Mouse (Mus musculus): ENCODE results near the gene Dlgap5. TPM values are rescaled to one million over a fixed set of nuclear protein-coding genes. Genes with fewer than 3 reads are reported as not detected.

Dlgap5 gene
- polyA plus RNA-seq, 1 experiment from 2014 or later = 90.4 TPM

- Histone ChIP-seq H3K9me3 (ENCODE audit: control insufficient read depth, low read length) (no peaks in the 10 kb centered on the region), H3K27me3 (ENCODE audit: control insufficient read depth, insufficient read depth, low read length) (no peaks in the 10 kb centered on the region), H3K9ac (ENCODE audit: low read length) (no peak overlapping the region), H3K27ac (ENCODE audit: low read depth, low read length) (no peak overlapping the region), H3K4me2 (ENCODE audit: low read depth, low read length, severe bottlenecking) (no peak overlapping the region), H3K36me3 (ENCODE audit: control insufficient read depth, insufficient read depth, low read length) (no peaks in the 10 kb centered on the region), H3K4me3 (ENCODE audit: low read depth, low read length) (no peak overlapping the region), H3K4me1 (replicated peaks; ENCODE audit: control insufficient read depth, insufficient read depth, low read length) (no peaks in the 10 kb centered on the region)
- ATAC-seq (replicated peaks; ENCODE audit: low FRiP score) (no peak), DNase-seq (ENCODE audit: low spot score) (no peak)
- WGBS = 73% methylated on average over 9 of the region's 9 CpGs
Observed at GRCm38 (mm10) chr14:47445331-47446095, 27.3 kb upstream of the Dlgap5 start.

GRCm38 (mm10) chr14:47444907-47445306 is 26.7 kb upstream of the Dlgap5 start:
- Histone ChIP-seq H3K4me2 (ENCODE audit: low read depth, low read length, severe bottlenecking) (no peak overlapping the region), H3K36me3 (ENCODE audit: control insufficient read depth, insufficient read depth, low read length) (no peaks in the 10 kb centered on the region), H3K9me3 (ENCODE audit: control insufficient read depth, low read length) (no peaks in the 10 kb centered on the region), H3K9ac (ENCODE audit: low read length) (no peak overlapping the region), H3K4me3 (ENCODE audit: low read depth, low read length) (no peak overlapping the region), H3K4me1 (replicated peaks; ENCODE audit: control insufficient read depth, insufficient read depth, low read length) (no peaks in the 10 kb centered on the region), H3K27me3 (ENCODE audit: control insufficient read depth, insufficient read depth, low read length) (no peaks in the 10 kb centered on the region), H3K27ac (ENCODE audit: low read depth, low read length) (no peak overlapping the region)
- DNase-seq (ENCODE audit: low spot score) (no peak), ATAC-seq (replicated peaks; ENCODE audit: low FRiP score) (no peak)
- whole genome bisulfite sequencing = 67% methylated on average over 2 of the region's 2 CpGs

- Histone ChIP-seq H3K9ac (ENCODE audit: low read length) (no peak overlapping the region), H3K4me1 (replicated peaks; ENCODE audit: control insufficient read depth, insufficient read depth, low read length) (no peaks in the 10 kb centered on the region), H3K36me3 (ENCODE audit: control insufficient read depth, insufficient read depth, low read length) (no peaks in the 10 kb centered on the region), H3K4me2 (ENCODE audit: low read depth, low read length, severe bottlenecking) (no peak overlapping the region), H3K9me3 (ENCODE audit: control insufficient read depth, low read length) (no peaks in the 10 kb centered on the region), H3K4me3 (ENCODE audit: low read depth, low read length) (no peak overlapping the region), H3K27ac (ENCODE audit: low read depth, low read length) (no peak overlapping the region), H3K27me3 (ENCODE audit: control insufficient read depth, insufficient read depth, low read length) (no peaks in the 10 kb centered on the region)
- WGBS = 72% methylated on average over 3 of the region's 3 CpGs
- ATAC-seq (replicated peaks; ENCODE audit: low FRiP score) (no peak), DNase-seq (ENCODE audit: low spot score) (no peak)
Observed at GRCm38 (mm10) chr14:47438947-47439346, 20.7 kb upstream of the Dlgap5 start.

GRCm38 (mm10) chr14:47432987-47433386 is 14.8 kb upstream of the Dlgap5 start:
- H3K9me3 ChIP-seq (ENCODE audit: control insufficient read depth, low read length) = no peaks in the 10 kb centered on the region
- no peak for ATAC-seq (replicated peaks; ENCODE audit: low FRiP score)
- no peak overlapping the region for H3K4me3 ChIP-seq (ENCODE audit: low read depth, low read length)
- no peaks in the 10 kb centered on the region for H3K27me3 ChIP-seq (ENCODE audit: control insufficient read depth, insufficient read depth, low read length)
- no peaks in the 10 kb centered on the region for H3K36me3 ChIP-seq (ENCODE audit: control insufficient read depth, insufficient read depth, low read length)
- H3K9ac ChIP-seq (ENCODE audit: low read length) = no peak overlapping the region
- H3K4me2 ChIP-seq (ENCODE audit: low read depth, low read length, severe bottlenecking) = no peak overlapping the region
- H3K4me1 ChIP-seq (replicated peaks; ENCODE audit: control insufficient read depth, insufficient read depth, low read length) = no peaks in the 10 kb centered on the region
- no peak overlapping the region for H3K27ac ChIP-seq (ENCODE audit: low read depth, low read length)
- no peak for DNase-seq (ENCODE audit: low spot score)

GRCm38 (mm10) chr14:47422466-47422865 is 4.3 kb upstream of the Dlgap5 start:
- Histone ChIP-seq H3K4me3 (ENCODE audit: low read depth, low read length) (no peak overlapping the region), H3K4me1 (replicated peaks; ENCODE audit: control insufficient read depth, insufficient read depth, low read length) (peaks cover 2% of the 10 kb centered on the region), H3K4me2 (ENCODE audit: low read depth, low read length, severe bottlenecking) (no peak overlapping the region), H3K9ac (ENCODE audit: low read length) (no peak overlapping the region), H3K36me3 (ENCODE audit: control insufficient read depth, insufficient read depth, low read length) (no peaks in the 10 kb centered on the region), H3K27ac (ENCODE audit: low read depth, low read length) (no peak overlapping the region), H3K9me3 (ENCODE audit: control insufficient read depth, low read length) (no peaks in the 10 kb centered on the region), H3K27me3 (ENCODE audit: control insufficient read depth, insufficient read depth, low read length) (no peaks in the 10 kb centered on the region)
- DNase-seq (ENCODE audit: low spot score) (no peak), ATAC-seq (replicated peaks; ENCODE audit: low FRiP score) (no peak)
- WGBS = 71% methylated on average over 4 of the region's 4 CpGs

GRCm38 (mm10) chr14:47421606-47422005 is 3.4 kb upstream of the Dlgap5 start:
- Histone ChIP-seq H3K9me3 (ENCODE audit: control insufficient read depth, low read length) (no peaks in the 10 kb centered on the region), H3K27me3 (ENCODE audit: control insufficient read depth, insufficient read depth, low read length) (no peaks in the 10 kb centered on the region)

GRCm38 (mm10) chr14:47419723-47420276 is 1.6 kb upstream of the Dlgap5 start:
- WGBS = 93% methylated on average over 24 of the region's 24 CpGs
- peak; percentile 51 for DNase-seq (ENCODE audit: low spot score)
- Histone ChIP-seq H3K9ac (ENCODE audit: low read length) (no peak overlapping the region), H3K4me1 (replicated peaks; ENCODE audit: control insufficient read depth, insufficient read depth, low read length) (peaks cover 7% of the 10 kb centered on the region), H3K9me3 (ENCODE audit: control insufficient read depth, low read length) (no peaks in the 10 kb centered on the region), H3K4me2 (ENCODE audit: low read depth, low read length, severe bottlenecking) (no peak overlapping the region), H3K36me3 (ENCODE audit: control insufficient read depth, insufficient read depth, low read length) (no peaks in the 10 kb centered on the region), H3K27me3 (ENCODE audit: control insufficient read depth, insufficient read depth, low read length) (no peaks in the 10 kb centered on the region), H3K27ac (ENCODE audit: low read depth, low read length) (no peak overlapping the region), H3K4me3 (ENCODE audit: low read depth, low read length) (no peak overlapping the region)
- ATAC-seq (replicated peaks; ENCODE audit: low FRiP score) = no peak

More at GRCm38 (mm10) chr14:47421606-47422005, 3.4 kb upstream of the Dlgap5 start:
- DNase-seq (ENCODE audit: low spot score) (no peak), ATAC-seq (replicated peaks; ENCODE audit: low FRiP score) (no peak)
- Histone ChIP-seq H3K36me3 (ENCODE audit: control insufficient read depth, insufficient read depth, low read length) (no peaks in the 10 kb centered on the region), H3K4me1 (replicated peaks; ENCODE audit: control insufficient read depth, insufficient read depth, low read length) (peaks cover 7% of the 10 kb centered on the region), H3K27ac (ENCODE audit: low read depth, low read length) (no peak overlapping the region), H3K4me2 (ENCODE audit: low read depth, low read length, severe bottlenecking) (no peak overlapping the region), H3K4me3 (ENCODE audit: low read depth, low read length) (no peak overlapping the region), H3K9ac (ENCODE audit: low read length) (no peak overlapping the region)
- WGBS = 38% methylated on average over 2 of the region's 2 CpGs

GRCm38 (mm10) chr14:47419034-47419625 is 923 bp upstream of the Dlgap5 start:
- Histone ChIP-seq H3K36me3 (ENCODE audit: control insufficient read depth, insufficient read depth, low read length) (peaks cover under 1% of the 10 kb centered on the region; the same call in 1 of the 2 replicates), H3K9me3 (ENCODE audit: control insufficient read depth, low read length) (no peaks in the 10 kb centered on the region), H3K4me1 (replicated peaks; ENCODE audit: control insufficient read depth, insufficient read depth, low read length) (peaks cover 7% of the 10 kb centered on the region), H3K9ac (ENCODE audit: low read length) (no peak overlapping the region), H3K4me3 (ENCODE audit: low read depth, low read length) (no peak overlapping the region), H3K4me2 (ENCODE audit: low read depth, low read length, severe bottlenecking) (no peak overlapping the region), H3K27me3 (ENCODE audit: control insufficient read depth, insufficient read depth, low read length) (no peaks in the 10 kb centered on the region), H3K27ac (ENCODE audit: low read depth, low read length) (no peak overlapping the region)
- WGBS = 88% methylated on average over 9 of the region's 9 CpGs
- no peak for DNase-seq (ENCODE audit: low spot score)
- no peak for ATAC-seq (replicated peaks; ENCODE audit: low FRiP score)
